Mouse (Mus musculus): ENCODE results near the gene Xrcc1. TPM values are rescaled to one million over a fixed set of nuclear protein-coding genes. Genes with fewer than 3 reads are reported as not detected.

Gene Xrcc1
- polyA plus RNA-seq (2015; fragmentation: Nextera tagmentation; extraction: Ambion mirVana): 35.4 and 40.8 TPM in 2 replicates

DNA sequence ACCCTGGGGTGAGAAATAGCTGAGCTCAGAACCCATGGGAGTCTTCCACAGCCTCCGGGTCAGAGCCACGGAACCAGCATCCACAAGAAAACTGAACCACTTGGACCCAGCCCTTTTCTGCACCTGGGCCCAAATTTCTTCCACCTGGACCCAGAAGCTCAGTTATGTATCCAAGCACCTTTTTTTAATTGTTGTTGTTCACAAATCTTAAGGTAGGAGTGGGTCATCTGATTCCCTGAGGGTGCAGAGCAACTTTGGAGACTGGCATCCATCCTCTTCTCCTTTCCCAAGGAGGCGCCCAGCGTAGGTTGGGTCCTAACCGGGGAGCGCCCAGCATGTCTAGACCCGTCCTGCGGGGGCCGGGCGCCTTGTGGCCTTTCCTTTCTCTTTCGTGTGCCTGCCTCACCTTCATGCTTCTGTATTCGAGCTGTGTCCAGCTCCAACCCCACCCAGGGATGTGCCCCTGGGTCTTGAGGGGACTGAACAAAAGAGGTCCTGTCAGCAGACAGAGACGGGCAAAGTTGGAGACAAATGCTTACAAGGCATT, at the start of gene Xrcc1, which contains the start of gene Pinlyp:
Gene Xrcc1, plus strand, starts transcription at position 222 of the 547 bp plus-strand sequence.
Gene Pinlyp, minus strand, starts transcription at position 51 of the 547 bp plus-strand sequence.
- Histone ChIP-seq H3K4me2 (ENCODE audit: low read depth, low read length) (peak within 1 kb of the TSS; percentile 83), H3K9me3 (replicated peaks; ENCODE audit: control insufficient read depth, low read length) (no peaks in the 10 kb centered on the region), H3K36me3 (ENCODE audit: control insufficient read depth, insufficient read depth) (no peaks in the 10 kb centered on the region), H3K27ac (ENCODE audit: low read length) (peak within 1 kb of the TSS; percentile 63), H3K27me3 (ENCODE audit: control insufficient read depth, insufficient read depth, low read depth, low read length) (no peaks in the 10 kb centered on the region), H3K4me3 (ENCODE audit: low read depth, low read length) (peak within 1 kb of the TSS; percentile 90), H3K4me1 (ENCODE audit: control insufficient read depth, low read depth, low read length) (peaks cover 16% of the 10 kb centered on the region), H3K9ac (ENCODE audit: low read depth, low read length) (peak within 1 kb of the TSS; percentile 90)
- WGBS (ENCODE audit: insufficient replicate concordance): 45% methylated on average over 13 of the region's 13 CpGs
- no peak for ATAC-seq (ENCODE audit: low read depth)

DNA sequence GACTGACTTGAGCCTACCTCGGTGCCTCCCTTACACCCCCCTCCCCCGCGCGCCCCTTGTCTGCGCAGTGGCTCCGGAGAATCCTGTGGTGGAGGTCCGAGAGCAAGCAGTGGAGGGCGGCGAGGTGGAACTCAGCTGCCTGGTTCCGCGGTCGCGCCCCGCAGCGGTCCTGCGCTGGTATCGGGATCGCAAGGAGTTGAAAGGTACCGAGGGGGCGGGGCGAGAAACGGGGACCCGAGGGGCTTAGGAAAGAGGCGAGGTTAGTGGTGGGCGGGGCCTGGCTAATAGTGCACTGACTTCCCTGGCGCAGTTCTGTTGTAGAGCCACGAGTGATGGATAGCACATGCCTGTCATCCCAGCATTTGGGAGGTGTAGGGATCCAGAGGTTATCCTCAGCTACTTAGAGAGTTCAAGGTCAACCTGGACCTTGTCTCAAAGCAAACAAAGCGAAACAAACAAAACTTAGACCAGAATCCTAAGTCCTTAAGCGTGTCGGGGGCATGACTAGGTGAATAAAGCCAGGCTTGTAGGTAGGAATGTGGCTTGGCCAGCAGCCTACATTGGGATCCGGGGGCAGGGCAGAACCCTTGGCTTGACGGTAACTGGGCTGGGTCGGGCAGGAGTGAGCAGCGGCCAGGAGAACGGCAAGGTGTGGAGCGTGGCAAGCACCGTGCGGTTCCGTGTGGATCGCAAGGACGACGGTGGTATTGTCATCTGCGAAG, 46.1 kb upstream of the Xrcc1 start:
- ATAC-seq (ENCODE audit: low read depth): no peak
- H3K4me1 ChIP-seq (ENCODE audit: control insufficient read depth, low read depth, low read length): peaks cover 4% of the 10 kb centered on the region
- no peak overlapping the region for H3K4me2 ChIP-seq (ENCODE audit: low read depth, low read length)
- no peaks in the 10 kb centered on the region; the same call in 1 of the 2 replicates for H3K9me3 ChIP-seq (replicated peaks; ENCODE audit: control insufficient read depth, low read length)
- 10% methylated on average over 43 of the region's 43 CpGs for WGBS (ENCODE audit: insufficient replicate concordance)
- H3K36me3 ChIP-seq (ENCODE audit: control insufficient read depth, insufficient read depth): no peaks in the 10 kb centered on the region
- H3K27me3 ChIP-seq (ENCODE audit: control insufficient read depth, insufficient read depth, low read depth, low read length): peaks cover 45% of the 10 kb centered on the region
- no peak overlapping the region for H3K4me3 ChIP-seq (ENCODE audit: low read depth, low read length)
- H3K27ac ChIP-seq (ENCODE audit: low read length): no peak overlapping the region
- no peak overlapping the region for H3K9ac ChIP-seq (ENCODE audit: low read depth, low read length)

DNA sequence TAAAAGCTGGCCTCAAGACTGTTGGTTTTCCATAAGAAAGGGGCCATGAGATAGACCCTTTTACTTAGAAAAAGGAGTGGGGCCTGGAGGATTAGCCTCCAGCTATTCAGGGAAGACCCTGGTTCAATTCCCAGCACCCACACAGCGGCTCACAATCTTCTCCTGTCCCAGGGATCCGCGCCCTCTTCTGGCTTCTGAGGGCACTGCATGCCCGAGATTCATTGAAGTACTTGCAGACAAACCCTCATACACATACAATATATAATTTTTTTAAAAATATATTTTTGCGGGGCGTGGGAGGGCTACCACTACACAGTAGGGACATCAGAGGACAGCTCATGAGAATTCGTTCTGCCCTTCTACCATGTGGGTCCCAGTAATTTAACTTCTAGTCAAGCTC, 45.2 kb upstream of the Xrcc1 start:
- H3K9ac ChIP-seq (ENCODE audit: low read depth, low read length): no peak overlapping the region
- no peak overlapping the region for H3K4me3 ChIP-seq (ENCODE audit: low read depth, low read length)
- H3K36me3 ChIP-seq (ENCODE audit: control insufficient read depth, insufficient read depth): no peaks in the 10 kb centered on the region
- no peak overlapping the region for H3K27ac ChIP-seq (ENCODE audit: low read length)
- no peak for ATAC-seq (ENCODE audit: low read depth)
- H3K9me3 ChIP-seq (replicated peaks; ENCODE audit: control insufficient read depth, low read length): no peaks in the 10 kb centered on the region; the same call in 1 of the 2 replicates
- H3K4me1 ChIP-seq (ENCODE audit: control insufficient read depth, low read depth, low read length): peaks cover 5% of the 10 kb centered on the region
- no peak overlapping the region for H3K4me2 ChIP-seq (ENCODE audit: low read depth, low read length)
- H3K27me3 ChIP-seq (ENCODE audit: control insufficient read depth, insufficient read depth, low read depth, low read length): peaks cover 45% of the 10 kb centered on the region
- WGBS (ENCODE audit: insufficient replicate concordance): 18% methylated on average over 7 of the region's 7 CpGs

DNA sequence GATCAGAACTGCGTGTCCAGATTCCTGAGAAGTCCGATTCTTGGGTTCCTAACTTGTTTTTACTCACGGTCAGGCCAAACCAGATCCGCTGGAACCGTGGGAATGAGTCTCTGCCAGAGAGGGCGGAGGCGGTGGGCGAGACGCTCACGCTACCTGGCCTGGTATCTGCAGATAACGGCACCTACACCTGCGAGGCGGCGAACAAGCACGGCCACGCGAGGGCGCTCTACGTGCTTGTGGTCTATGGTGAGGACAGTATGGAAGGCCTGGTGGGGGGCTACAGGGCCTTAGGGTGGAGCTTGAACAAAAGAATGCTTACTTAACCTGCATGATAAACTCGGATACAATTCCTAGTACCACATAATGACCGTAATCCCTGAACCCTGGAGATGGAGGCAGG, 44.6 kb upstream of the Xrcc1 start:
- H3K4me3 ChIP-seq (ENCODE audit: low read depth, low read length): no peak overlapping the region
- 35% methylated on average over 21 of the region's 21 CpGs for WGBS (ENCODE audit: insufficient replicate concordance)
- H3K4me1 ChIP-seq (ENCODE audit: control insufficient read depth, low read depth, low read length): peaks cover 8% of the 10 kb centered on the region
- ATAC-seq (ENCODE audit: low read depth): no peak
- no peaks in the 10 kb centered on the region; the same call in 1 of the 2 replicates for H3K9me3 ChIP-seq (replicated peaks; ENCODE audit: control insufficient read depth, low read length)
- H3K36me3 ChIP-seq (ENCODE audit: control insufficient read depth, insufficient read depth): no peaks in the 10 kb centered on the region
- H3K27ac ChIP-seq (ENCODE audit: low read length): no peak overlapping the region
- no peak overlapping the region for H3K9ac ChIP-seq (ENCODE audit: low read depth, low read length)
- H3K27me3 ChIP-seq (ENCODE audit: control insufficient read depth, insufficient read depth, low read depth, low read length): peaks cover 45% of the 10 kb centered on the region
- H3K4me2 ChIP-seq (ENCODE audit: low read depth, low read length): no peak overlapping the region

DNA sequence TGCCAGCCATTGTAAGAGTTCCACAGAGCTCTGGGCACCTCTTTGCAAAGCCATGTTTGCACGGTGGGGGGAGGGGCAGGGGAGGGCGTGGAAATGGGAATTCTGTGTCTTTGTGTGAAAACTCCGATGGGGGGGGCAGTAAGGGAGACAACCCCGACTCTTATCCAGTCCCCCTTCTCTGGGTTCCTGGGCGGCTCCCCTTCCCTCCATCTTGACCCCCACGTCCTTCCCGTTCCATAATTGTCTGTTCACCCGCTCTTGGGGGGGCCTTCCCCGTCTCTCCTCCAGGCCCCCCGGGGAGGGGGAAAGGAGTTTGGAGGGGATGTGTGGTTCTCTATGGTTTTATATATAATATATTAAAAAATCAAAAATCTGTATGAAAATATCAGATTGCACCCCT, 42.1 kb upstream of the Xrcc1 start:
- H3K9ac ChIP-seq (ENCODE audit: low read depth, low read length): no peak overlapping the region
- H3K36me3 ChIP-seq (ENCODE audit: control insufficient read depth, insufficient read depth): no peaks in the 10 kb centered on the region
- no peak for ATAC-seq (ENCODE audit: low read depth)
- no peak overlapping the region for H3K27ac ChIP-seq (ENCODE audit: low read length)
- peaks cover 33% of the 10 kb centered on the region for H3K27me3 ChIP-seq (ENCODE audit: control insufficient read depth, insufficient read depth, low read depth, low read length)
- no peaks in the 10 kb centered on the region; the same call in 1 of the 2 replicates for H3K9me3 ChIP-seq (replicated peaks; ENCODE audit: control insufficient read depth, low read length)
- H3K4me3 ChIP-seq (ENCODE audit: low read depth, low read length): no peak overlapping the region
- no peak overlapping the region for H3K4me2 ChIP-seq (ENCODE audit: low read depth, low read length)
- WGBS (ENCODE audit: insufficient replicate concordance): 14% methylated on average over 10 of the region's 10 CpGs
- H3K4me1 ChIP-seq (ENCODE audit: control insufficient read depth, low read depth, low read length): peaks cover 15% of the 10 kb centered on the region

DNA sequence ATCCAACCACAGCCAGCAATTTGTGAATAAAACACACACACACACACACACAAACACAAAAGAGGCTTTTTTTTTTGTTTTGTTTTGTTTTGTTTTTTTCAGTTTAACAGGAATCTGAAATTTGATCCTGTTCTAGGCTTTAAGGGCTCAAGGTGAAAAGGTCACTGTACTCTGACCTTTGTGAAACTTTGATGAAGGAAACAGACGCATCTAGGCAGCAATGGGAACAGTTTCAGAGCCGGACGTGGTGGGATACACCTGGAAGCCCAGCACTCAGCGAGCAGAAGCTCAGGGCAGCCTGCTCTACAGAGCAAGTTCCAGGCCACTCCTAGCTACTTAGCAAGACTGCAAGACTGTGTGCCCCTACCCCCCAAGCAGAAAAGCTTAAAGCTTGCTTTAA, 41.2 kb upstream of the Xrcc1 start:
- WGBS (ENCODE audit: insufficient replicate concordance): 11% methylated on average over 4 of the region's 4 CpGs
- Histone ChIP-seq H3K27ac (ENCODE audit: low read length) (no peak overlapping the region), H3K36me3 (ENCODE audit: control insufficient read depth, insufficient read depth) (no peaks in the 10 kb centered on the region), H3K9me3 (replicated peaks; ENCODE audit: control insufficient read depth, low read length) (no peaks in the 10 kb centered on the region; the same call in 1 of the 2 replicates), H3K9ac (ENCODE audit: low read depth, low read length) (no peak overlapping the region), H3K27me3 (ENCODE audit: control insufficient read depth, insufficient read depth, low read depth, low read length) (peaks cover 24% of the 10 kb centered on the region), H3K4me1 (ENCODE audit: control insufficient read depth, low read depth, low read length) (peaks cover 15% of the 10 kb centered on the region), H3K4me2 (ENCODE audit: low read depth, low read length) (no peak overlapping the region), H3K4me3 (ENCODE audit: low read depth, low read length) (no peak overlapping the region)
- no peak for ATAC-seq (ENCODE audit: low read depth)

DNA sequence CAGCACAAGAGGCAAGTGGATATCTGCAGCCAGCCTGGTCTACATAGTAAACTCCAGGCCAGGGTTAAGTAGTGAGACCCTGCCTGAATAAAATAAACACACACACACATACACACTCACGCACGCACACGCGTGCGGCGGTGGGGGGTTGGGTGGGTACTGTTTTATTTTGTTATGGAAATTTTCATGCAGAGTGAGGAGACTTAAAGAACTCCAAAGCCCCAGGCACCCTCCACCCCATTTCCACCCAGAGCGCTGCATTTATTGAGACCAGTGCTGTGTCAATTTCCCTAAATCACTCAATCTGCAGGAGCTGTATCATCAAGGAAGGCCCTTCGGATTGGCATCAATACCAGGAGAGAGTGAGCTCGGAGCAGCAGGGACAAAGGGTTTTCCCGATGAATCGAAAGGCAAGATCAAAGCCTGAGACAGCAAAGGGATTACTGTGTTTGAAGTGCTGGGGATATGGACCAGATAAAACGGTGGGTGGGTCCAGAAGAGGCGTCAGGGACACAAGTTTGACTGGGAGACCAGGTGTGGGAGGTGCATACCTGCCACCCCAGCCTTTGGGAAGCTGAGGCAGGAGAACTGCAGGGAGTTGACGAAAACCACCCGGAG, 40.5 kb upstream of the Xrcc1 start:
- H3K27me3 ChIP-seq (ENCODE audit: control insufficient read depth, insufficient read depth, low read depth, low read length): peaks cover 17% of the 10 kb centered on the region
- H3K9ac ChIP-seq (ENCODE audit: low read depth, low read length): no peak overlapping the region
- H3K36me3 ChIP-seq (ENCODE audit: control insufficient read depth, insufficient read depth): no peaks in the 10 kb centered on the region
- no peak overlapping the region for H3K4me3 ChIP-seq (ENCODE audit: low read depth, low read length)
- H3K4me2 ChIP-seq (ENCODE audit: low read depth, low read length): no peak overlapping the region
- H3K27ac ChIP-seq (ENCODE audit: low read length): no peak overlapping the region
- ATAC-seq (ENCODE audit: low read depth): no peak
- H3K9me3 ChIP-seq (replicated peaks; ENCODE audit: control insufficient read depth, low read length): no peaks in the 10 kb centered on the region; the same call in 1 of the 2 replicates
- WGBS (ENCODE audit: insufficient replicate concordance): 48% methylated on average over 15 of the region's 15 CpGs
- peaks cover 15% of the 10 kb centered on the region for H3K4me1 ChIP-seq (ENCODE audit: control insufficient read depth, low read depth, low read length)

DNA sequence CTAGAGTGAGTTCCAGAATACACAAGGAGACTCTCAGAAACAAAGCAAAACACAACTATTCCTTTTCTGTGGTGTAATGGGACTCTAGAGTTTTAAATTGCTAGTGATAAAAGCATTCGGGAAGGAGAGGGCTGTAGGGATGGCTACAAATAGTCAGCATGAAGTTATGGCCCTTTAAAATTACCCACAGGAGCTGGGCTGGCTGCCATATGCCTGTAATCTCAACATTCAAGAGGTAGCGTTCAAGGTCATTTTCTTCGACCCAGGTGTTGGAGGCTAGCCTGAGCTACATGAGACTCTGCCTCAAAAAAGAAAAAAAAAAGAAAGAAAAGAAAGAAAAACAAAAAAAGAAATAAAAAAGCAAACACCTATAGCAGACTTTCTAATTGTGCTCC, 40.0 kb upstream of the Xrcc1 start:
- peak overlapping the region; percentile 81 for H3K4me3 ChIP-seq (ENCODE audit: low read depth, low read length)

DNA sequence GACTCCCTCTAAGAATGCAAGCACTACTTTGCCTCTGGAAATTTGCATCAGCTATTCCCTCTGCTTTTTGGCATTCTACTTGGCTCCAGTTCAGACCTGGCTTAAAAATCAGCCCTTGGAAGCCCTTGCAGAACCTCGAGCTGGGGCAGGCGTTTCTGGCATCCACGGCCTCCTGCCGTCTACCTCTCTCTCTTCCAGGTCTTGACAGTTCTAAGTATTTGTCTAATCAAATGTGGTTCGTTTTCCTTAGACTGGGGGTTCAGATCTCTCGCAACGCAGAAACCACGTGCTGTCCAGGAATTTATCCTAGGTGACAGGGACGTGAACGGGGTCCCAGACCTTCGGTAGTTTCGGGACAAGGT, 39.6 kb upstream of the Xrcc1 start:
- no peak overlapping the region for H3K27ac ChIP-seq (ENCODE audit: low read length)
- H3K9ac ChIP-seq (ENCODE audit: low read depth, low read length): peak overlapping the region; percentile 88
- peak overlapping the region; percentile 94 for H3K4me2 ChIP-seq (ENCODE audit: low read depth, low read length)
- H3K9me3 ChIP-seq (replicated peaks; ENCODE audit: control insufficient read depth, low read length): no peaks in the 10 kb centered on the region
- ATAC-seq (ENCODE audit: low read depth): no peak
- H3K4me3 ChIP-seq (ENCODE audit: low read depth, low read length): peak overlapping the region; percentile 81
- WGBS (ENCODE audit: insufficient replicate concordance): 3% methylated on average over 12 of the region's 12 CpGs
- peaks cover 11% of the 10 kb centered on the region for H3K27me3 ChIP-seq (ENCODE audit: control insufficient read depth, insufficient read depth, low read depth, low read length)
- peaks cover 15% of the 10 kb centered on the region for H3K4me1 ChIP-seq (ENCODE audit: control insufficient read depth, low read depth, low read length)
- no peaks in the 10 kb centered on the region for H3K36me3 ChIP-seq (ENCODE audit: control insufficient read depth, insufficient read depth)

More for the DNA sequence above, 40.0 kb upstream of the Xrcc1 start:
- H3K27ac ChIP-seq (ENCODE audit: low read length): no peak overlapping the region
- no peaks in the 10 kb centered on the region for H3K9me3 ChIP-seq (replicated peaks; ENCODE audit: control insufficient read depth, low read length)
- peaks cover 13% of the 10 kb centered on the region for H3K27me3 ChIP-seq (ENCODE audit: control insufficient read depth, insufficient read depth, low read depth, low read length)
- peak overlapping the region; percentile 94; the same call in 1 of the 2 replicates for H3K4me2 ChIP-seq (ENCODE audit: low read depth, low read length)
- no peak for ATAC-seq (ENCODE audit: low read depth)
- no peak overlapping the region for H3K9ac ChIP-seq (ENCODE audit: low read depth, low read length)
- WGBS (ENCODE audit: insufficient replicate concordance): 38% methylated on average over 3 of the region's 3 CpGs
- H3K4me1 ChIP-seq (ENCODE audit: control insufficient read depth, low read depth, low read length): peaks cover 15% of the 10 kb centered on the region
- H3K36me3 ChIP-seq (ENCODE audit: control insufficient read depth, insufficient read depth): no peaks in the 10 kb centered on the region
